Mouse (Mus musculus) erythroblast, embryonic 14.5 days (primary cell): ENCODE results near the gene Megf6.

Experiments
- GATA1 ChIP-seq: IDR thresholded peaks from 2 replicates; pipeline ENCODE4 v1.6.1; 2012; ENCODE audit warnings: low read length, inconsistent platforms, mixed read lengths
- TAL1 ChIP-seq: IDR thresholded peaks from 3 replicates; pipeline ENCODE4 v1.6.1; 2012; ENCODE audit warnings: low read length, inconsistent platforms, mixed read lengths

- TF ChIP-seq GATA1 (no peak), TAL1 (no peak)
These were observed 28.1 kb upstream of the Megf6 start, which contains the start of gene Wrap73 for GRCm38 (mm10) chr4:154142211-154143040.
